Mouse (Mus musculus): ENCODE results near the gene Ermp1. TPM values are rescaled to one million over a fixed set of nuclear protein-coding genes. Genes with fewer than 3 reads are reported as not detected.

The Ermp1 gene
- 17.6 and 18.5 TPM in 2 replicates for polyA plus RNA-seq (2016; fragmentation: Nextera tagmentation; extraction: Ambion mirVana)

GRCm38 (mm10) chr19:29647651-29648549 lies at the start of gene Ermp1:
Gene Ermp1, minus strand, starts transcription at chr19:29648415.
- whole genome bisulfite sequencing, result under 1% methylated on average over 61 of the region's 90 CpGs
- H3K9me3 ChIP-seq (replicated peaks), result no peaks in the 10 kb centered on the region
- peak within 1 kb of the TSS; percentile 79 for H3K9ac ChIP-seq
- H3K4me2 ChIP-seq (replicated peaks), result peak within 1 kb of the TSS; percentile 59
- no peaks in the 10 kb centered on the region for H3K27me3 ChIP-seq
- no peaks in the 10 kb centered on the region for H3K4me1 ChIP-seq
- H3K36me3 ChIP-seq, result 0 out of 2 replicates have a peak, but pooled peaks cover 6% of the 10 kb centered on the region
- H3K27ac ChIP-seq, result peak within 1 kb of the TSS; percentile 88
- ATAC-seq (ENCODE audit: low FRiP score), result peak; percentile 96
- H3K4me3 ChIP-seq, result peak within 1 kb of the TSS; percentile 82

DNA sequence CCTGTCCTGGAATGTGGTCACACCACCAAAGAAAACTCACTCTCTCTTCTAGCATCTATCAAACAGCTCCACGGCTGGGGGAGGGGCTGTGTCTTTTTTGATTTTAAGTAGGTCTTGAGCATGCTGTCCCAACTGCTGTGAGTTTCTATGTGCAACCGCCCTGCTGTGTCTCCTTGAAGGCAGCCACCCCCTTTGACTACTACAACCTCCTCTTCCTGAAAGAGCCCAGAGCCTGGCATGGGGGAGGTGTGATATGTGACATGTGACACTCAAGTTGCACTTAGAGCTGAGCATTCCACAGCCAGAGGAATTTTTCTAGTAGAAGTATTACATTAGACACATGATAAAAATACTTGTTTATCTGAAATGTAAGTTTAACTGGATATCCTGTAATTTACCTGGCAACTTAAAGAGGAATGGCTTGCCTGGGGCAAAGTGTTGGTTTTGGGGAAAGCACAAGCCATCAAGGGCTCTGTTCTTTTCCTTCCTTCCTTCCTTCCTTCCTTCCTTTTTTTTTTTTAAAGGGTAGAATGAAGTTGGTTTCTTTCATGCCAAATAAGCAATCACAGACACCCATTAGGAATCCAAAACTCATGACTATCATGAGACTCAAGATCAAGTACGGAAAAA lies 49.1 kb upstream of the Ermp1 start, which contains the start of gene Mlana:
Gene Mlana, plus strand, starts transcription at position 580 of the 630 bp plus-strand sequence.
- ATAC-seq (ENCODE audit: low FRiP score), result no peak
- Histone ChIP-seq H3K27me3 (no peaks in the 10 kb centered on the region), H3K9me3 (replicated peaks) (no peaks in the 10 kb centered on the region), H3K4me3 (no peak within 1 kb of the TSS), H3K4me2 (replicated peaks) (no peak within 1 kb of the TSS), H3K4me1 (0 out of 2 replicates have a peak, but pooled peaks cover 2% of the 10 kb centered on the region), H3K9ac (no peak within 1 kb of the TSS), H3K27ac (no peak within 1 kb of the TSS), H3K36me3 (no peaks in the 10 kb centered on the region)
- WGBS, result 54% methylated on average over 3 of the region's 3 CpGs

DNA sequence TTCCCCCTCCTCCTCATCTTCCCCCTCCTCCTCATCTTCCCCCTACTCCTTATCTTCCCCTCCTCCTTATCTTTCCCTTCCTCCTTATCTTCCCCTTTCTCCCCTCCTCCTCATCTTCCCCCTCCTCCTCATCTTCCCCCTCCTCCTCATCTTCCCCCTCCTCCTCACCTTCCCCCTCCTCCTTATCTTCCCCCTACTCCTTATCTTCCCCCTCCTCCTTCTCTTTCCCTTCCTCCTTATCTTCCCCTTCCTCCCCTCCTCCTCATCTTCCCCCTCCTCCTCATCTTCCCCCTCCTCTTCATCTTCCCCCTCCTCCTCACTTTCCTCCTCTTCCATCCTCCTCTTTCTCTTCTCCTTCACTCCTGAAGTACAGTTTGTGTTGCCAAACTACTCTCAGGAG lies 48.6 kb upstream of the Ermp1 start:
- 0 out of 2 replicates have a peak, but pooled peaks cover 2% of the 10 kb centered on the region for H3K4me1 ChIP-seq
- no peak overlapping the region for H3K4me2 ChIP-seq (replicated peaks)
- no peak overlapping the region for H3K4me3 ChIP-seq
- no peak overlapping the region for H3K27ac ChIP-seq
- no peaks in the 10 kb centered on the region for H3K36me3 ChIP-seq
- H3K9ac ChIP-seq, result no peak overlapping the region
- H3K9me3 ChIP-seq (replicated peaks), result no peaks in the 10 kb centered on the region
- ATAC-seq (ENCODE audit: low FRiP score), result no peak
- no peaks in the 10 kb centered on the region for H3K27me3 ChIP-seq

DNA sequence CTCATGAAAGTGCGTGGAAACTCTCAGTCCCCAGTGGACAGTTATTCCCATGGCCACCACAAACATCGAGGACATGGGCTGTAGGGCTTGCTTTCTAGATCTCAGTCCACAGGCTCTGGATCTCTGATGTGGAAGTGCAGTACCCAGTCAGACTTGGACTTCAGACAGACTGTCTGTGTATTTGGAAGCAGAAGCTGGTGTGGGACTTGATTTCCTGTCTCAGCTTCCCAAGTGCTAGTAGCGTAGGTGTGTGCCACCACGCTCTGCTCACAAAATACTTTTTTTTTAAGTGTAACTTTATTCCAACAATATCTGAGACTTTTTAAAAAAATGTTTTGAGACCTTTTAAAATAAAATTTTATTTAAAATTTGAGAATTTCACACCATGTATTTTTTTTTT lies 48.1 kb upstream of the Ermp1 start:
- Histone ChIP-seq H3K27ac (no peak overlapping the region), H3K9ac (no peak overlapping the region), H3K4me1 (0 out of 2 replicates have a peak, but pooled peaks cover 2% of the 10 kb centered on the region), H3K4me3 (no peak overlapping the region), H3K27me3 (no peaks in the 10 kb centered on the region), H3K9me3 (replicated peaks) (no peaks in the 10 kb centered on the region), H3K4me2 (replicated peaks) (no peak overlapping the region), H3K36me3 (no peaks in the 10 kb centered on the region)
- WGBS, result 92% methylated on average over 4 of the region's 4 CpGs
- ATAC-seq (ENCODE audit: low FRiP score), result no peak

DNA sequence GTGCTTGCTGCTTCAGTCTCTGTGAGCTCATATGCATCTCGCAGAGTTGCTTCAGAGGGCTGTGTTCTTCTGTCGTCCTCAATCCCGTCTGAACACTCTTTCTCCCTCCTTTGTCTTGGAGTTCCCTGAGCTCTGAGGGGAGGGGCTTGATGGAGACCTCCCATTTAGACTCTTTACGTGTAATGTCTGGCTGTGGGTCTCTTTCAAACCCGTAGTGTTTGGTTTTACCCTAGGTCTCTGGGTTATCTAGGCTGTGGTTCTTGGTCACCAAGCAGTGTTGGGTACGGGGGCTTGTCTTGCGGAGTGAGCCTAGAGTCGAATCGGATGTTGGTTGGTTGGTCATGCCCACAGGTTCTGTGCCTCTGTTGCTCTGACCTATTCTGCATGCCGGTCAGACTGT lies 46.9 kb upstream of the Ermp1 start:
- 89% methylated on average over 10 of the region's 10 CpGs for WGBS
- Histone ChIP-seq H3K9me3 (replicated peaks) (no peaks in the 10 kb centered on the region), H3K4me1 (0 out of 2 replicates have a peak, but pooled peaks cover 2% of the 10 kb centered on the region), H3K4me2 (replicated peaks) (no peak overlapping the region), H3K4me3 (no peak overlapping the region), H3K36me3 (no peaks in the 10 kb centered on the region), H3K27ac (no peak overlapping the region), H3K9ac (no peak overlapping the region), H3K27me3 (no peaks in the 10 kb centered on the region)
- ATAC-seq (ENCODE audit: low FRiP score), result no peak

GRCm38 (mm10) chr19:29683844-29684540 lies 35.8 kb upstream of the Ermp1 start:
- H3K4me1 ChIP-seq, result no peaks in the 10 kb centered on the region
- H3K27me3 ChIP-seq, result no peaks in the 10 kb centered on the region
- 52% methylated on average over 16 of the region's 16 CpGs for WGBS
- peak; percentile 54; the same call in 1 of the 2 replicates for ATAC-seq (ENCODE audit: low FRiP score)
- no peak overlapping the region for H3K27ac ChIP-seq
- H3K36me3 ChIP-seq, result no peaks in the 10 kb centered on the region
- H3K4me2 ChIP-seq (replicated peaks), result no peak overlapping the region
- peaks cover 9% of the 10 kb centered on the region; the same call in 1 of the 2 replicates for H3K9me3 ChIP-seq (replicated peaks)
- no peak overlapping the region for H3K4me3 ChIP-seq
- no peak overlapping the region for H3K9ac ChIP-seq

DNA sequence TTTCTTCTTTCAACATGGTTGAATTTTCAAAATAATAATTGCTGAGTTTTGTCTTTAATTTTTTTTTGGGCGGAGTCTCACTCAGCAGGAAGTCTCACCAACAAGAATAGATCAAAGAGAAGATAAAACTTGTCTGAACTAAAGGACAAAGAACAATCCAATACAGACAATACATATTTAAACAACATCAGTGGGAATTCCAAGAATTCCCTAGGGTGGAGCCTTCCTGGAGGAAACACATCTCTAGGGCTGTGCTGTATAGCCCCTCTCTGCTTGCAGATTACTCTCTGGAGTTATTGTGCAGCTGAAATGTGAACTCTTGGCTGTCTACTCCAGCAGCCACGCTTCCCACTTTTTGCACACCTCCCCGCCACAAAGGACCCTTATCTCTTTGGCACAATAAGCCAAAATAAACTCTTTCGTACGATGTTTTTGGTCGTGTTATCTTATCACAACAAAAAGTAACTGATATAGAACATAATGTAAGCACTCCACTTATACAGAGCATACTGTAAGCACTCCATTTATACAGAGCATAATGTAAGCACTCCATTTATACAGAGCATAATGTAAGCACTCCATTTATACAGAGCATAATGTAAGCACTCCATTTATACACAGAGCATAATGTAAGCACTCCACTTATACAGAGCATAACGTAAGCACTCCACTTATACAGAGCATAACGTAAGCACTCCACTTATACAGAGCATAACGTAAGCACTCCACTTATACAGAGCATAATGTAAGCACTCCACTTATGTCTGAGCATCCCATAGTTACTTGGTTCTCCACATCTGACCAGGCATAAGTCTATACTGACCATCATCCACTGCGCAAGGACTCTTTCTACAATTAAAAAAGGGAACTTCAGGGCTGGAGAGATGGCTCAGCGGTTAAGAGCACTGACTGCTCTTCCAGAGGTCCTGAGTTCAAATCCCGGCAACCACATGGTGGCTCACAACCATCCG lies 32.3 kb upstream of the Ermp1 start:
- H3K9me3 ChIP-seq (replicated peaks), result peaks cover 9% of the 10 kb centered on the region; the same call in 1 of the 2 replicates
- no peak overlapping the region for H3K4me2 ChIP-seq (replicated peaks)
- H3K4me3 ChIP-seq, result no peak overlapping the region
- 89% methylated on average over 13 of the region's 13 CpGs for WGBS
- ATAC-seq (ENCODE audit: low FRiP score), result no peak
- no peak overlapping the region for H3K27ac ChIP-seq
- H3K27me3 ChIP-seq, result no peaks in the 10 kb centered on the region
- H3K36me3 ChIP-seq, result no peaks in the 10 kb centered on the region
- no peaks in the 10 kb centered on the region for H3K4me1 ChIP-seq
- H3K9ac ChIP-seq, result no peak overlapping the region

GRCm38 (mm10) chr19:29678181-29678778 lies 30.1 kb upstream of the Ermp1 start:
- Histone ChIP-seq H3K4me2 (replicated peaks) (no peak overlapping the region), H3K9me3 (replicated peaks) (no peaks in the 10 kb centered on the region), H3K36me3 (no peaks in the 10 kb centered on the region), H3K27ac (no peak overlapping the region), H3K4me1 (no peaks in the 10 kb centered on the region), H3K27me3 (no peaks in the 10 kb centered on the region), H3K4me3 (no peak overlapping the region), H3K9ac (no peak overlapping the region)
- 84% methylated on average over 6 of the region's 6 CpGs for WGBS
- no peak for ATAC-seq (ENCODE audit: low FRiP score)

DNA sequence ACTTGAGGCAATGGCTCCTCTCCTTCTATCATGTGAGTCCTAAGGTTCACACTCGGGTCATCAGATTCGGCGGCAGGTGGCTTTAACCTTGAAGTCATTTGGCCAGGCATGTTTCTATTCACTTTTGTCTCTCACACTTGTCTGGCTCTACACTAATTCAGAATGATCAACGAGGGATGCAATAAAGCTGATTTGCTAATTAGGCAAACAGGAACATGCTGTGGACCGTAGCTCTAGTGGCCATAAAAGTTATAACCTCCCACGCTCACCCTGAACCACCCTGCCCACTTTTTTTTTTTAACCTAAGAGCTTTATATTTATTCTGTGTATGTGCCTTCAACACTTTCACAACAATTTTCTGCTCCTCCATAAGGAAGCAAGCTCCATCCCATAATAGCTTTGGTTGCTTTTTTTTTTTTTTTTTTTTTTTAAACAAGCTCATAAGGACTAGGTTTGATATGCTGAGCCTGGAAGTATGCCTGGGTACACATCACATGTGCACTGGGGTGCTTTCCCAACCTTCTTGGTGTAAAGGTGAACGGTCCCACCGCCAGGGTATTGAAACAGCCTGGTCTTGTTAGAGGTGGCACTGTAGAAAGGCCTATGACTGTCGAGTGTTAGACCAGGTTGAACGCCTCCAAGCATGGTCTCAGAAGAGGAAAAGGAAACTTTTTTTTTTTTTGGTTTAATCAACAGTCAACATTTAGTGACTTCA lies 28.4 kb upstream of the Ermp1 start:
- Histone ChIP-seq H3K27ac (no peak overlapping the region), H3K27me3 (no peaks in the 10 kb centered on the region), H3K9me3 (replicated peaks) (no peaks in the 10 kb centered on the region), H3K36me3 (no peaks in the 10 kb centered on the region), H3K4me1 (no peaks in the 10 kb centered on the region), H3K9ac (no peak overlapping the region), H3K4me2 (replicated peaks) (no peak overlapping the region), H3K4me3 (no peak overlapping the region)
- no peak for ATAC-seq (ENCODE audit: low FRiP score)
- 85% methylated on average over 10 of the region's 10 CpGs for WGBS

- WGBS, result 72% methylated on average over 9 of the region's 9 CpGs
- no peak overlapping the region for H3K4me2 ChIP-seq (replicated peaks)
- H3K9me3 ChIP-seq (replicated peaks), result no peaks in the 10 kb centered on the region
- H3K9ac ChIP-seq, result no peak overlapping the region
- no peak for ATAC-seq (ENCODE audit: low FRiP score)
- H3K4me3 ChIP-seq, result no peak overlapping the region
- no peak overlapping the region for H3K27ac ChIP-seq
- H3K36me3 ChIP-seq, result no peaks in the 10 kb centered on the region
- no peaks in the 10 kb centered on the region for H3K27me3 ChIP-seq
- H3K4me1 ChIP-seq, result no peaks in the 10 kb centered on the region
Measured at GRCm38 (mm10) chr19:29675562-29676078, 27.4 kb upstream of the Ermp1 start.
